Mouse (Mus musculus): ENCODE measurements around the gene Swi5. TPM values are rescaled to one million over a fixed set of nuclear protein-coding genes. Genes with fewer than 3 reads are reported as not detected.

Swi5 gene
- polyA plus RNA-seq, 1 experiment, result 270 TPM

DNA sequence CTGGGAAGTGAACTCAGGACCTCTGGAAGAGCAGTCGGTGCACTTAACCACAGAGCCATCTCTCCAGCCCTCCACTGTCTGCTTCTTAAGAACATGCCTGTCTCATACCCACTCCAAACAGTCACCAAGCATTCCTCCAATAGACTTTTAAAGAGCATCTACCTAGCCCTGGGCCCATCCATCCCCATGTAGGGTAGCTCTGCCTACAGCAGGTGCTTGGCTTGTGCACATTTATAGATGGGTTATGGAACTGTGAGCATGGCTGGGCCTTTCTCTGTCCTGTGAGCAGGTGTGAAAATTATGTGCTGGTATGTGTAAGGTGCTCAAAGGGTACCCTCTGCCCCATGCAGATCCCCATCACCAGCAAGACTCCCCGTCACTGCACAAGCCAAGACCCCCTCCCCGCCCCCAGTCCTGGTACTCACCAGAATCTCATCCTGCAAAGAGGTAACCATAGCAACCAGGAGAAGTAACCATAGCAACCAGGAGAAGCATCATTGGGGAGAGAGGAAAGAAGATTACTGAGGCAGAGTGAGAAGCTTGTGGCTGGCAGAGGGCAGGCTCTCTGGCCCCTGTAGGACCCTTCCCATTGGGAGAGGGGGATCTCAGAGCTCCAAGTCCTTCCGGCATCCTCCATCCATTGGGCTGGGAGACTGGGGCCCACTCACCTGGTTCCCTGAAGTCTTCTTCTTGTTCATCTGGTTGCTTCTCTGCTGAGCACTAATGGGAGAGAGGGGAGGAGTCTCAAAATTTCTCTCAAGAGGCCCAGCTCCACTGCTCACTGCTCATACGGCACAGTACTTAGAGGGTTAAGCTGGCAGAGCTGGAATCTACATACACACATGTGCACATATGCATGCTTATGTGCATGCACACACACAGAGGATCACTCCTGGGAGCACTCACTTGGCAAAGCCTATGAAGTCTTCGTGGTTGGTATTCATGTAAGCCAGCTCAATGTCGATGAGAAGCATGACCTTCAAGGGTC, 35.2 kb upstream of the Swi5 start:
- TF ChIP-seq CTCF (IDR thresholded peaks at IDR 0.05; ENCODE audit: borderline replicate concordance, insufficient read depth, low read depth, low read length) (no peak), POLR2A (IDR thresholded peaks at IDR 0.05; ENCODE audit: borderline replicate concordance, insufficient read depth, low read length) (no peak)
- H3K27me3 ChIP-seq (ENCODE audit: control insufficient read depth, insufficient read depth, low read length), result no peaks in the 10 kb centered on the region
- no peak overlapping the region for H3K4me3 ChIP-seq (replicated peaks; ENCODE audit: insufficient read depth, low read depth, low read length)
- H3K27ac ChIP-seq (ENCODE audit: insufficient read depth, low read length), result no peak overlapping the region
- no peak for DNase-seq
- WGBS, result 51% methylated on average over 7 of the region's 7 CpGs
- H3K4me1 ChIP-seq (ENCODE audit: control insufficient read depth, insufficient read depth, low read length), result peaks cover 29% of the 10 kb centered on the region

DNA sequence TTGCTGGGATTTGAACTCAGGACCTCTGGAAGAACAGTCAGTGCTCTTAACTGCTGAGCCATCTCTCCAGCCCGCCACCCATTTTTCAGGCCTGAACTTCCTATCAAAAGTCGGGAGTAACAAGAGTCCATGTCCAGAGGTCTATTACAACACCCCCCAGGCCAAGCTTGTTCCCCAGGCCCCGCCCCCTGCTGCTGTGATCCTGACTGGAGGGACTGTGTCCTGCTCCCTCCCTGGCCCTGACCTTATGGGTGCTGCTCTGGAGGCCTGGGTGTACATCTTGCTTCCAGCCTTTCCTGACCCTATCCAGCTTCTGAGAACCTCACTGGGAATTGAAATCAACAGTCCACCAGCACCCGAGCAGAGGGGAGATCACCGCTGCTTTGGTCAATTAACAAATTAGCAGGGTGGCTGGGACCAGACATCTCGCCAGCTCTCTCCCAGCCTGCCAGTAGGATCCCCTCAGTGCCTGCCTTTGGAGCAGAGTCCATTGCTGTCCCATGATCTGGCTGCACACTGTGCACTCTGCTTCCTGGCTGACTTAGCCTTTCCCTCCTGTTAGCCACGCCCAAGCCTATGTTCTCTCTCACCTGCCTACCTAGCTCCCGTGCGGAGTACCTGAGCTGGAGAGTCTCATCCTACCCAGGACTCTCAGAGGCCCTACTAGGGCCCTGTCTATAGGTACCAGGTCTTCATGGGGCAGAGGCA, 33.9 kb upstream of the Swi5 start:
- Histone ChIP-seq H3K27ac (ENCODE audit: insufficient read depth, low read length) (no peak overlapping the region), H3K4me1 (ENCODE audit: control insufficient read depth, insufficient read depth, low read length) (peaks cover 33% of the 10 kb centered on the region), H3K27me3 (ENCODE audit: control insufficient read depth, insufficient read depth, low read length) (no peaks in the 10 kb centered on the region), H3K4me3 (replicated peaks; ENCODE audit: insufficient read depth, low read depth, low read length) (no peak overlapping the region)
- TF ChIP-seq CTCF (IDR thresholded peaks at IDR 0.05; ENCODE audit: borderline replicate concordance, insufficient read depth, low read depth, low read length), result no peak
- WGBS, result 51% methylated on average over 9 of the region's 9 CpGs
- DNase-seq, result no peak

DNA sequence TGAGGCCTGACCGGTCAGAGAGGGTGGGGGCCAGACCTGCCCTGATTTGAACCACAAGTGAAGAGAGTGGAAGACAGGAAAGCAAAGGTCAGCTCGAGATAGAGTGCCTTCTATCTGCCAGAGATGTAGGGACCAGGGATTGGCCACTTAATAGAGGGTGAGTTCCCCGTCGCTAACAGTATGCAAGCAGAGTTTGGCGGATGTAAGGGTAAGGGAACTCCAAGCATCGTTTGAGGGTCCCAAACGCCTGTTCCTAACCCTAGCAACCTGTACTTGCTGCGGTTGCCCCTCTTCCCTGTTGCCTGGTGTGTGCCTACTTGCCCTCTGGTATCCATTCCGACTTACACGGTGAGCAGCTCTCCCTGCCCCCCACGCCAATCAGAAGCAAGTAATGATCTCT, 32.8 kb upstream of the Swi5 start:
- TF ChIP-seq CTCF (IDR thresholded peaks at IDR 0.05; ENCODE audit: borderline replicate concordance, insufficient read depth, low read depth, low read length), result no peak
- no peak for TF ChIP-seq POLR2A (IDR thresholded peaks at IDR 0.05; ENCODE audit: borderline replicate concordance, insufficient read depth, low read length)
- Histone ChIP-seq H3K27ac (ENCODE audit: insufficient read depth, low read length) (no peak overlapping the region), H3K4me1 (ENCODE audit: control insufficient read depth, insufficient read depth, low read length) (peaks cover 35% of the 10 kb centered on the region), H3K4me3 (replicated peaks; ENCODE audit: insufficient read depth, low read depth, low read length) (no peak overlapping the region), H3K27me3 (ENCODE audit: control insufficient read depth, insufficient read depth, low read length) (no peaks in the 10 kb centered on the region)
- 73% methylated on average over 11 of the region's 11 CpGs for WGBS
- no peak for DNase-seq

GRCm38 (mm10) chr2:32319586-32320580, 32.0 kb upstream of the Swi5 start:
- 47% methylated on average over 9 of the region's 9 CpGs for WGBS
- no peak for DNase-seq
- TF ChIP-seq CTCF (IDR thresholded peaks at IDR 0.05; ENCODE audit: borderline replicate concordance, insufficient read depth, low read depth, low read length) (no peak), POLR2A (IDR thresholded peaks at IDR 0.05; ENCODE audit: borderline replicate concordance, insufficient read depth, low read length) (no peak)
- H3K4me1 ChIP-seq (ENCODE audit: control insufficient read depth, insufficient read depth, low read length), result peaks cover 35% of the 10 kb centered on the region
- H3K4me3 ChIP-seq (replicated peaks; ENCODE audit: insufficient read depth, low read depth, low read length), result no peak overlapping the region
- H3K27me3 ChIP-seq (ENCODE audit: control insufficient read depth, insufficient read depth, low read length), result no peaks in the 10 kb centered on the region
- no peak overlapping the region for H3K27ac ChIP-seq (ENCODE audit: insufficient read depth, low read length)

- TF ChIP-seq CTCF (IDR thresholded peaks at IDR 0.05; ENCODE audit: borderline replicate concordance, insufficient read depth, low read depth, low read length), result no peak
- no peak for TF ChIP-seq POLR2A (IDR thresholded peaks at IDR 0.05; ENCODE audit: borderline replicate concordance, insufficient read depth, low read length)
- Histone ChIP-seq H3K27me3 (ENCODE audit: control insufficient read depth, insufficient read depth, low read length) (no peaks in the 10 kb centered on the region), H3K27ac (ENCODE audit: insufficient read depth, low read length) (no peak overlapping the region)
Observed at GRCm38 (mm10) chr2:32318709-32319585, 31.1 kb upstream of the Swi5 start.

DNA sequence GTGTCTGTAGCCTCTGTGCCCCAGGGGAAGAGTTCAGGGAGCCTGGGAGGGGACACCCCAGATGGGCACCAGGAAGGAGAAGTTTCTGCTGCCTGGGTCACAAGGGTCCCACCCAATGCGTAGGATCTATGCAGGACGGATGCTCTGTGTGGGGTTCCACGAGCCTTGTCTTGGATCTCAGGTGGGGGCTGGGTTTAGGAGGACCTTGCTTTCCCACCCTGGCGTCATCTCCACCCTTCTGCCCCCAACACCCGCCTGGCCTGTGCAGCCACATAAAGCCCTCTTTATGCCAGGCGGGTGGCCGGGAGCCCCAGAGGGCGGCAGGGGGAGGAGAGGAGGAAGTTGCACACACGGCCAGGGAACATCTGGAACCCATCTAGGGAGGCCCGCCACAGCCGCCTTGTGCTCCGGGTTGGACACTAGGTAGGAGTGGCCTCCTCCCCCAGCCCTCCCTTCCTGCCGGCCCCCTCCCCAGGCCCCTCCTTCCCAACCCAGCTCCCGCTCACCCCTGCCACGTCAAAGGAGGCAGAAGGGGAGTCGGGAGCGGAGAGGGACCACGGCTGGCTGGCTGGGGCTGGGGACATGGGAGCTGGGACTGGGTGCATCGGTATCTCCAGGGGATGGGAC, 30.0 kb upstream of the Swi5 start:
- Histone ChIP-seq H3K4me3 (replicated peaks; ENCODE audit: insufficient read depth, low read depth, low read length) (no peak overlapping the region), H3K27me3 (ENCODE audit: control insufficient read depth, insufficient read depth, low read length) (no peaks in the 10 kb centered on the region), H3K4me1 (ENCODE audit: control insufficient read depth, insufficient read depth, low read length) (peaks cover 31% of the 10 kb centered on the region), H3K27ac (ENCODE audit: insufficient read depth, low read length) (no peak overlapping the region; the same call in 1 of the 2 replicates)
- 27% methylated on average over 19 of the region's 19 CpGs for whole genome bisulfite sequencing
- TF ChIP-seq CTCF (IDR thresholded peaks at IDR 0.05; ENCODE audit: borderline replicate concordance, insufficient read depth, low read depth, low read length) (no peak), POLR2A (IDR thresholded peaks at IDR 0.05; ENCODE audit: borderline replicate concordance, insufficient read depth, low read length) (no peak)
- no peak for DNase-seq

More at GRCm38 (mm10) chr2:32318709-32319585, 31.1 kb upstream of the Swi5 start:
- 77% methylated on average over 14 of the region's 14 CpGs for WGBS
- no peak overlapping the region for H3K4me3 ChIP-seq (replicated peaks; ENCODE audit: insufficient read depth, low read depth, low read length)
- peaks cover 35% of the 10 kb centered on the region for H3K4me1 ChIP-seq (ENCODE audit: control insufficient read depth, insufficient read depth, low read length)
- no peak for DNase-seq

Data from cerebellum, adult 2 months (tissue).